Mouse (Mus musculus) kidney, adult 2 months (tissue): ENCODE data around the gene Lrrc4c. TPM values are rescaled to one million over a fixed set of nuclear protein-coding genes. Genes with fewer than 3 reads are reported as not detected.

Experiments
- DNase-seq: peaks from one replicate; pipeline ENCODE4 v3.0.0; 2021
- H3K27ac ChIP-seq: fragments of 200-500 bp; 2 replicates; pipeline ENCODE4 v1.5.1; 2012; ENCODE audit warnings: low read depth, low read length, control low read depth, inconsistent platforms; ENCODE audit not compliant: insufficient read depth
- H3K27me3 ChIP-seq: fragments of 200-500 bp; replicated peaks from 2 replicates; pipeline ENCODE4 v1.6.1; 2012; ENCODE audit warnings: mild to moderate bottlenecking, moderate library complexity, low read length, inconsistent platforms; ENCODE audit not compliant: control insufficient read depth, insufficient read depth
- H3K36me3 ChIP-seq: fragments of 200-500 bp; 2 replicates; pipeline ENCODE4 v1.6.1; 2012; ENCODE audit warnings: mild to moderate bottlenecking, moderate library complexity, low read length, inconsistent platforms; ENCODE audit not compliant: control insufficient read depth, insufficient read depth
- H3K4me1 ChIP-seq: fragments of 200-500 bp; 2 replicates; pipeline ENCODE4 v1.6.1; 2011; ENCODE audit warnings: low read length; ENCODE audit not compliant: control insufficient read depth, insufficient read depth
- H3K4me3 ChIP-seq: fragments of 200-500 bp; 2 replicates; pipeline ENCODE4 v1.5.1; 2011; ENCODE audit warnings: mild to moderate bottlenecking, low read depth, low read length, control low read depth; ENCODE audit not compliant: insufficient read depth
- CTCF ChIP-seq: fragments of 200-500 bp; conservative IDR thresholded peaks from 2 replicates; pipeline ENCODE4 v1.5.1; 2011; ENCODE audit warnings: low read depth, mild to moderate bottlenecking, control low read depth, low read length, moderate library complexity, mixed read lengths; ENCODE audit not compliant: insufficient read depth, insufficient read length
- POLR2A ChIP-seq: fragments of 200-500 bp; IDR thresholded peaks from one replicate; pipeline ENCODE4 v1.6.1; 2011; ENCODE audit warnings: low read depth, low read length, control low read depth
- WGBS: fragments of 180-500 bp; shearing (Covaris S2); methylation state at CpG from one replicate; pipeline ENCODE4 v1.1.7; 2018; 5-methylcytosine and 5-hydroxymethylcytosine counted together
- polyA plus RNA-seq: library from polyadenylated mRNA; depleted of rRNA; stranded (reverse); fragments of >200 nt; gene quantifications from 2 replicates; pipeline ENCODE4 v1.2.3, GENCODE M21; 2012

Gene Lrrc4c
- polyA plus RNA-seq, 1 experiment: 0.23 TPM

DNA sequence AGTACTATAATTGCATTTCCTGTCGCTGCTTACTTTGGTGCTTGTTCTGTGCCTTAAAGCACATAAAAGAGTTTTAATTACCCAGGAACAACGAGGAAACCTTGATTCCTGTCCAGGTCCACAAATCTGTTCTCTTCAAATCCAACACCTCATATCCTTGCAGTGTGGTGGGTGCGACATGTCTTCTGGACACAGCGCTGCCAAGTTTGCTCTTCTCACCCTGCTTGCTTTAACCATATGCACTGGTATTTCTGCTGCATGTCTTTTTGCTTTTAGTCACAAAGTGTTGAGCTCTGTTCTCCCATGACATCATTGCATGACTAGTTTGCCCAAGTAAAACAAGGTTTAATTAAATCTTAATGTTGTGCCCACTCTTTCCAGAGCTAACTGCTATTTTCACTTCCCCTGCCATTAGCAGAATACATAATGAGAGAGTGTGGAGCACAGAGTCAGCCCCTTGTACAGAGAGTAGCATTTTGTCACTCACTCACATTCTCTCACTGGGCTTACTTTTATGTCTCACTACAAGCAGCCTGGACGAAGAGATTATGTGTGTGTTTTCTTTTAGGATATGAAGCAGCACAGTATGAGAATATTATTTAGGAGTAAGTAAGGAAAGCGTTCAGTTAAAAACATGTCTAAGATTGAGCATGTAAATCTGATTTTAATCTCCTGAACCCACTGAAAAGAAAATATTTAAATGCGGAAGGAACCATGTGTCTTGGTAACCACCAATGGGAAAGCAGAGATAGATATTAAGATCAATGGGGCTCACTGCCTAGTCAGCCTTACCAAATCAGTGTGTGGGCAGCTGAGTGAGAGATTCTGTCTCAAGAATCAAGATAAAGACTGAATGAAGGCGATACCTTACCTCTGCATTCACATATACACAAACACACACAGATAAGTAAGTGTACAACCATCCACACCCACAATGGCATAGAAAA, 1096.7 kb downstream of the Lrrc4c start:
- Histone ChIP-seq H3K4me3 (no peak overlapping the region), H3K4me1 (no peaks in the 10 kb centered on the region), H3K27me3 (no peaks in the 10 kb centered on the region), H3K36me3 (no peaks in the 10 kb centered on the region), H3K27ac (no peak overlapping the region)
- 75% methylated on average over 8 of the region's 8 CpGs for WGBS
- TF ChIP-seq CTCF (no peak), POLR2A (no peak)
- no peak for DNase-seq

DNA sequence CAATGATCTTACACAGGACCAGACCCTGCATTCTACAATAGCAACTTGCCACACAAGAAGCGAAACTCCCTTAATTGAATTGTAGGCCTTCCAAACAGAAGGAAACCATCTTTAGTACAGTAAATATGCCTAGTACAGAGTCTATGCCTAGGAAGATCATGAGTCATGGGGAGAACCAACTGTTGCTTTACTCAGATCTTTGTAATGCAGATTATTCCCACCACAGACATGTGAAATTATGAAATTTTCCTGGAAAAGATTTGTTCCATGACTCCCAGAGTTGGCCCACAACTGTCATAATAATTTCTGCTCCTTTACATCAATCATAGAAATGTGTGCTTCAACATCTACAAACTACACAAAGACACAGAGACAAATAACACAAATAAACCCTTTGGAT, 1116.2 kb downstream of the Lrrc4c start:
- Histone ChIP-seq H3K27me3 (no peaks in the 10 kb centered on the region), H3K36me3 (no peaks in the 10 kb centered on the region), H3K27ac (no peak overlapping the region), H3K4me3 (no peak overlapping the region), H3K4me1 (no peaks in the 10 kb centered on the region)
- TF ChIP-seq CTCF (no peak), POLR2A (no peak)
- DNase-seq: no peak
- 91% methylated on average over 1 of the region's 1 CpGs for WGBS

DNA sequence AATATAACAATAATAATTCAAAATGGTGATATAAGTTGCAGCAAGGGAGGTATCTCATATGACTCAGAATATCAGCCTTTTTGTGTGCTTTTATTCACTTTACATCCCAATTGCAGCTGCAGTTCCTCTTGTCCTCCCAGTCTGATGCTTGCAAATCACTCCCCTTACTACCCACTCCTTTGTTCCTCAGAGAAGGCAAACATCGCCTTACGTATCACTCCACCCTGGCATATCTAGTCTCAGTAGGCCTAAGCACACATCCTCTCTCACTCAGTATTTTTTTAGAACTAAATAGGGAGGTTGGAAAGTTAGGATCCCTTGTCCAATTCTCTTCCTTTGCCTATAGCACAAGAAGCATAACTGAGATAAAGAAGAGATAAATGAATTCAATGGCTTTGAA, 1117.6 kb downstream of the Lrrc4c start:
- H3K36me3 ChIP-seq: no peaks in the 10 kb centered on the region
- no peaks in the 10 kb centered on the region for H3K27me3 ChIP-seq
- 84% methylated on average over 2 of the region's 2 CpGs for WGBS
- no peaks in the 10 kb centered on the region for H3K4me1 ChIP-seq
- H3K4me3 ChIP-seq: no peak overlapping the region
- no peak for DNase-seq
- no peak for TF ChIP-seq CTCF
- no peak for TF ChIP-seq POLR2A
- H3K27ac ChIP-seq: no peak overlapping the region

DNA sequence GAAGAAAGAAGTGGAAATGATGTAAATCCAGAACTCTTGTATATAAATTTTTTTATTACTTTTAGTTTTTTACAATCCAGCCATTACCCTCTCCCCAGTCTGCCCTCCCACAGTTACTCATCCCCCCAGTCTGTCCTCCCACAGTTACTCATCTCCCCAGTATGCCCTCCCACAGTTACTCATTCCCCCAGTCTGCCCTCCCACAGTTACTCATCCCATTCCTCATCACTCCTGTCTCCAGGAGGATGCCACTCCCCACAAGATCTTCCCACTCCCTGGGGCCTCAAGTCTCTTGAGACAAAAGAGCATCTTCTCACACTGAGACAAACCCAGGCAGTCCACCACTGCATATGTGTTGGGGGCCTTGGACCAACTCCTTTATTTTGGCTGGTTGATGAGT, 1119.8 kb downstream of the Lrrc4c start:
- no peaks in the 10 kb centered on the region for H3K36me3 ChIP-seq
- H3K27me3 ChIP-seq: no peaks in the 10 kb centered on the region
- TF ChIP-seq CTCF (no peak), POLR2A (no peak)
- no peak overlapping the region for H3K4me3 ChIP-seq
- DNase-seq: no peak
- no peak overlapping the region for H3K27ac ChIP-seq
- H3K4me1 ChIP-seq: no peaks in the 10 kb centered on the region

DNA sequence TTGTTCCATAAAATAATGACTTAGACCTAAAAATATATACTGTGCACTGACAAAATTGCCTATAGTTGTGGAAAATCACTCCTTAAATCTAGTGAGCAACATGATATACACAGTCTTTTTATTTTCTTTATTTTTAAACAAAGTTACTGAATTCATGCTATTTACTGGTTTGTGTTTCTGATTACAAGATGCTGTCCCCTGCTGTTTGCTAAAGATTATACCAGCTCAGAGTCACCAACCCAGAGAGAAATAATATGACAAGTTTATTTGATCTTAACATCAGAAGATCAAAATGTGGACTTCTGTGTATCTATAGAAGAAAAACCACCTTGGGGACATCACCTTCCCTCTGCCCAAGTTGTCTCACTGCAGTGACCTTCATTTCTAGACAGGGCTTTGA, 1145.6 kb downstream of the Lrrc4c start:
- Histone ChIP-seq H3K27ac (no peak overlapping the region), H3K36me3 (no peaks in the 10 kb centered on the region)
- TF ChIP-seq CTCF (no peak), POLR2A (no peak)

DNA sequence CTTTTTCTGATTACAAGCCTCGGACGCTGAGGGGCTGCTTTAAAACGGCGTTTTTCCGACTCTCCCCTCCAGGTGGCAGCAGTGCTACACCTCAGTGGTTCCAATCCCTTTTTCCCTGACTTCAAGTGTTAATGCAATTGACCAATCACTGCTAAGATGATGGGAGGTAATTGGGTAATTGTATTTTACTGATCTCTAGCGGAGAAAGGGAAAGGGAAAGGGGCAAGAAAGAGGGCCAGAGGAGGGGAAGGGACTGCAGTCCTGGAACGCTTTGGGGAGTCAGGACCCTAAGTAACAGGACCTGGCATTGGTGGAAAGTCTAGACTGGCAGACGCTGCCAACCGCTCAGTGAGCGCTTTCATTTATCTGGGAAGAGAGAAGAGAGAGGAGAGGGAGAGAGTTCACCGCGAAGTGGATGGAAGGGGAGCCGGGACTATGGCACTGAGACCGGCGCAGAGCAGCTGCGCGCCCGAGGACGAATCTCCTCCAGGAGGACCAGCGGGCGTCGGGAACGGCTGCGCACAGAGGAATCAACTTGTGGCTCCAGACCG, 1148.3 kb downstream of the Lrrc4c start:
- DNase-seq: peak; percentile 73
- under 1% methylated on average over 25 of the region's 25 CpGs for WGBS
- TF ChIP-seq CTCF: peak; percentile 84
- TF ChIP-seq POLR2A: no peak
- H3K27me3 ChIP-seq: no peaks in the 10 kb centered on the region; the same call in 1 of the 2 replicates
- H3K4me1 ChIP-seq: 0 out of 2 replicates have a peak, but pooled peaks cover 2% of the 10 kb centered on the region
- no peak overlapping the region for H3K27ac ChIP-seq
- H3K36me3 ChIP-seq: no peaks in the 10 kb centered on the region
- H3K4me3 ChIP-seq: peak overlapping the region; percentile 56

More for the DNA sequence above, 1145.6 kb downstream of the Lrrc4c start:
- DNase-seq: no peak
- Histone ChIP-seq H3K4me3 (no peak overlapping the region), H3K4me1 (0 out of 2 replicates have a peak, but pooled peaks cover 2% of the 10 kb centered on the region), H3K27me3 (no peaks in the 10 kb centered on the region)

DNA sequence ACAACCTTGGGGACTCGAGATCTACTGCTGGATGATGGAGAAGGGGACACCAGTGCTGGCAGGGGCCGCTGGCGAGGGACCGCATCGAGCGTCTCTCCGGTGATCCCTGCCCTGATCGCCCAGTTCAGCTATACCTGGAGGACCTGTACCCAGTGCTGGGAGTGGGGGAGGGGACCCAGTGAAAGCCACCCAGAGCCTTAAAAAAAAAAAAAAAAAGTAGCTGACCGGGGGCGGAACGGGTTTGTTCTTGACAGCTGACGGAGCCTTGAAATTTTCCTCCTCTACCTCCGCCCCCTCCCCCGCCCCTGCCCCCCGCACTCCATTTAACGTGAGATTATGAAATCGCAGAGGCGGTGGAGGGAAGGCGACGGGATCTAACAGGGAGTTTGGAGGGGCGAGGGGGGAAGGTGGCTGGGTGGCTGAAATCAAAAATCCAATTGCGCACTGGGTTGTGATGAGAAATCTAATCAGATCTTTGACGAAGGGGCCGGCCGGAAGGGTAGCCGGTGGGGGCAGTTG, 1149.1 kb downstream of the Lrrc4c start:
- no peaks in the 10 kb centered on the region for H3K36me3 ChIP-seq
- H3K27me3 ChIP-seq: no peaks in the 10 kb centered on the region; the same call in 1 of the 2 replicates
- WGBS: under 1% methylated on average over 26 of the region's 26 CpGs
- H3K4me3 ChIP-seq: peak overlapping the region; percentile 18
- TF ChIP-seq CTCF (no peak), POLR2A (no peak)
- no peak overlapping the region for H3K27ac ChIP-seq
- no peak for DNase-seq
- H3K4me1 ChIP-seq: 0 out of 2 replicates have a peak, but pooled peaks cover 2% of the 10 kb centered on the region
